Mouse (Mus musculus) gastrocnemius, adult 18-20 months (tissue): ENCODE data around the gene Nnmt. TPM values are rescaled to one million over a fixed set of nuclear protein-coding genes. Genes with fewer than 3 reads are reported as not detected.

Experiments used
- DNase-seq: peaks from one replicate; pipeline ENCODE4 v3.0.0; 2021; ENCODE audit warnings: low spot score
- long read RNA-seq, 2 experiments: library from polyadenylated mRNA; stranded (forward); transcript quantifications; one replicate each; pipeline ENCODE4 v2.0.0; 2021
- total RNA-seq, 2 experiments: library from RNA; stranded (reverse); gene quantifications; 2 replicates each; pipeline ENCODE4 v1.2.3; 2021

Nnmt gene
- 1 to 10 TPM; 2.6 to 5.5 TPM for total RNA-seq
- long read RNA-seq, experiment 1, partial matches to known transcripts = 0 of 4 reads
- long read RNA-seq, experiment 1, other reads (novel, unspliced or antisense) = 0 of 4 reads
- long read RNA-seq, experiment 2 = 0 reads

GRCm38 (mm10) chr9:48604939-48605598, at the start of gene Nnmt:
TSS of gene Nnmt (minus strand) at chr9:48605153.
- peak; percentile 62 for DNase-seq

- no peak for DNase-seq
These were observed 49.8 kb upstream of the Nnmt start for GRCm38 (mm10) chr9:48654730-48655129.

- no peak for DNase-seq
These were observed 48.6 kb upstream of the Nnmt start for GRCm38 (mm10) chr9:48653399-48654070.

GRCm38 (mm10) chr9:48652026-48652425, 47.1 kb upstream of the Nnmt start:
- no peak for DNase-seq

GRCm38 (mm10) chr9:48650846-48651245, 45.9 kb upstream of the Nnmt start:
- DNase-seq = no peak

GRCm38 (mm10) chr9:48649851-48650685, 45.1 kb upstream of the Nnmt start:
- DNase-seq = no peak

- DNase-seq = peak; percentile 82
These were observed 44.3 kb upstream of the Nnmt start for GRCm38 (mm10) chr9:48649098-48649766.

GRCm38 (mm10) chr9:48648285-48649097, 43.5 kb upstream of the Nnmt start:
- no peak for DNase-seq

- no peak for DNase-seq
These were observed 42.8 kb upstream of the Nnmt start for GRCm38 (mm10) chr9:48647648-48648284.

GRCm38 (mm10) chr9:48646781-48647647, 42.1 kb upstream of the Nnmt start:
- DNase-seq = peak; percentile 36

GRCm38 (mm10) chr9:48646251-48646650, 41.3 kb upstream of the Nnmt start:
- peak; percentile 90 for DNase-seq

GRCm38 (mm10) chr9:48645648-48646126, 40.7 kb upstream of the Nnmt start:
- DNase-seq = no peak

- peak; percentile 72 for DNase-seq
These were observed 40.1 kb upstream of the Nnmt start for GRCm38 (mm10) chr9:48644926-48645647.

- no peak for DNase-seq
These were observed 39.4 kb upstream of the Nnmt start for GRCm38 (mm10) chr9:48644376-48644775.

- no peak for DNase-seq
These were observed 36.7 kb upstream of the Nnmt start for GRCm38 (mm10) chr9:48641636-48642035.

GRCm38 (mm10) chr9:48640881-48641280, 35.9 kb upstream of the Nnmt start:
- no peak for DNase-seq

- no peak for DNase-seq
These were observed 33.3 kb upstream of the Nnmt start for GRCm38 (mm10) chr9:48638176-48638803.

GRCm38 (mm10) chr9:48637161-48637560, 32.2 kb upstream of the Nnmt start:
- DNase-seq = no peak
